Mouse (Mus musculus): ENCODE measurements at regions not wholly inside any gene's neighbourhood (a gene's known extent, or its start where the extent isn't known, plus 50 kb on each side); places are given as distances from the start of the nearest gene placed in this dataset.
"Not testable (repeated sequence)": the region's sequence is repeated elsewhere in the genome, so short reads cannot be mapped to it uniquely, and the experiment has no call there.

DNA sequence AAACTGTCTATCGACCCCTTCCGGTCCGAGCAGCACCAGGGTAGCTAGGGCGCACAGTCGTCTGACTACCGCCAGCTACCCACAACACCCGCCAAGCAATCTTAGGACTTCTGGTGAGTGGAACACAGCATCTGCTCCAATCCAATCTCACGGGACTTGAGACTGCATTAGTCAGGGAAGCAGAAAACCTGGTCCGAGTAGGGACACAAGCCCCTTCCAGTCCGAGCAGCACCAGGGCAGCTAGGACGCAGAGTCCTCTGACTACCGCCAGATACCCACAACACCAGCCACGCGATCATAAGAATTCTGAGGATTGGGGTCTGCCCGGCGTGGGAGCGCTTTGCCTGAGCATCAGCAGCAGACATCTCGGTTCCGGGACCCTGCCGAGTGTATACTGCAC is 79.6 kb downstream of the Gm10715 start:
- not testable (repeated sequence) for DNase-seq

DNA sequence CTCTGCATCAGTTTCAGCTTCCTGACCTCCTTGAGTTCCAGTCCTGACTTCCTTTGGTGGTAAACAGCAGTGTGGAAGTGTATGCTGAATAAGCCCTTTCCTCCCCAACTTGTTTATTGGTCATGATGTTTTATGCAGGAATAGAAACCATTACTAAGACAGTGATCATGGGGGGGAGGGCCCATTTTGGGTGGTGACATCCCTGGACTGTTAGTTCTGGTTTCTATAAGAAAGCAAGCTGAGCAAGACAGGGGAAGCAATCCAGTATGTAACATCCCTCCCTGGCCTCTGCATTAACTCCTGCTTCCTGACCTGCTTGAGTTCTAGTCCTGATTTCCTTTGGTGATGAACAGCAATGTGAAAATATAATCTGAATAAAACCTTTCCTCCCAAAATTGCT is 124.5 kb downstream of the Gm10715 start:
- peak; percentile 60 for DNase-seq

- DNase-seq: peak; percentile 11
These were observed 147.7 kb downstream of the Gm10715 start for GRCm38 (mm10) chr9:3184343-3184742.

- DNase-seq: peak; percentile 90
These were observed 135.6 kb upstream of the Alkbh8 start for GRCm38 (mm10) chr9:3199151-3200018.

DNA sequence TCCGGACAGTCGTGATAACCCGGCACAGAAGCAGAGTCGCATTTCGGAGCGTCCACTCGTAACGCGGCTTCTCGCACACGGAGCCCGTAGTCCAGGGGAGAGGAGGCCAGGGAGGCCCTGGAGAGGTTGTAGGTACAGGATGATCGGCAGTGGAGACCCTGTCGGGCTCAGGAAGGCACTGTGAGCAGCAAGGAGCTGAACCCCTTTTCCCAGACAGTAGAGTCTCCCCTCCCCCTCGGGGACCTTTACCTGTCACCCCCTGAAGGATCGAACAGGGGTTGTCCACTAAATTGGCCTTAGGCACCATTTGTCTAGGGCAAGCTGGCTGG is 135.0 kb upstream of the Alkbh8 start:
- not testable (repeated sequence) for DNase-seq

DNA sequence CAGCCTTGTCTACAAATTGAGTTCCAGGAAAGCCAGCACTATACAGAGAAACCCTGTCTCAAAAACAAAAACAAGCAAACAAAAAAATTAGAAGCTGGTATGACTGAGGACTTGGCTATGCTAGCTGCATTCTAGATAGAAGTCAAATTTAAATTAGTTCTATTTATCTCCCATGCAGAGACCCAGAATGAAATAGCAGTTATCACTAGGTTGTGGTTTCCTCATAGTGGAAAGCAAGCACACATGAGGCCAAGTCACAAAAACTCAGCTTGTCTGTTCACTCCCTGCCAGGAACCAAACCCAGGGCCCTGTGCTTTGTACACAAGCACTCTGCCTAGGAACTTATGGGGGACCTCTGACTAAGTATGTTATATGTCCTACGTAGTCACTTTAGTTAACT is 126.8 kb upstream of the Alkbh8 start:
- DNase-seq: not testable (repeated sequence)

- peak; percentile 84 for DNase-seq
These were observed 76.3 kb upstream of the Alkbh8 start for GRCm38 (mm10) chr9:3258396-3259300.

DNA sequence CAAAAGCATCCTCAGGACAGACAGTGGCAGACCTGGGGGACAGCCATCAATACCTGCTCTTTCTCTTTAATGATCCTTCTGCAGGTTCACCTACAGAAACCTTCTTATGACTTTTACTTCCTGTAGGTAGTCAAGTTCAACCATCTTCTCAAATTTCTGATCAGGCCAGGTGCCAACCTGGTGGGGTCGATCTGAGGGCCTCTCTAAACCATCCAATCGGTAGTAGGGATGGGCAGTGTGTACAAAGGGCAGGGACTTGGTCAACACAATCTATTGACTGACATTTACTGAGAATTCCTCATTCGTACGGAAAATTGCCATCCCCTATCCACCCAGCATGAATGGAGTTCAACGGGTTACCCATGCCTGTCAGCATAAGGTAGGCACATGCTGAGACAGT is 74.8 kb upstream of the Alkbh8 start:
- no peak for DNase-seq

DNA sequence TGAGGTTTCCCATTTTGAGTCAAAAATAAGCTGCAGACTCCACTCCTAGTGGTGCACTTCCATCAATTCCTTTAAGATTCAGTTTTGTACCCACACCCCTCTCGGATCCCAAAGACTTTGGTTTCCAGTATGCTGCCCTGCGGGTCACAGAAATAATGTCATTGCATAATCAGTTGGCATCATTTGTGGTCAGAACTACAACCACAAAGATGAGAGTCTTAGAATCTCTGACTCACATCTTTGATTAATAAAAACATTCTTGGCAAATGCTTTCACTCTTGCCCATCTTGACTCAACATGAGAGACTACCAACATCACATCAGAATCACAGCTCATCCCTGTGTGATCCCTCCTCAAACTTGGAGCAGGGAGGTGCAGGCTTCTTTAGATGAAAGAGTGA is 74.1 kb upstream of the Alkbh8 start:
- DNase-seq: no peak

- peak; percentile 42 for DNase-seq
These were observed 70.5 kb upstream of the Alkbh8 start for GRCm38 (mm10) chr9:3264467-3264866.

- DNase-seq: peak; percentile 58
These were observed 54.4 kb upstream of the Alkbh8 start for GRCm38 (mm10) chr9:3280496-3280895.

GRCm38 (mm10) chr9:3281906-3282305 is 53.0 kb upstream of the Alkbh8 start:
- peak; percentile 35 for DNase-seq

DNA sequence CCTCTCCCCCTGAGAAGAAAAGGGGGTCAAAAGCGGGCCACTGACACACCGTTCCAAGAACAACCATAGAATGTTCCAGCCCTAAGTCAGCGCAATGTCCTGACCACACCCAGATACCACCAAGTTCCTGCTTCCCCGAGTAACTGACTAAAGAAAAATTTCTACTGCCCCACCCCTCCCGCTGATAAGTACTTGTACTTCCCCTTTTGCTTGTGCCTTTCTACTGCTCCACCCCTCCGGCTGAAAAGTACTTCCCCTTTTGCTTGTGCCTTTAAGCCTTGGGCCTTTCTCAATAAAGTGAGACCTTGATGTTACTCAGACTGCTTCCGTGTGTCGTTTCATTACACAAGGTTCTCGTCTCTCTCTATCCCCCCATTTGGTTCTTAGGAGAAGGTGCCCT is 51.6 kb upstream of the Alkbh8 start:
- DNase-seq: peak; percentile 72
